Mouse (Mus musculus) retina, adult 2 months (tissue): ENCODE results near the gene Spryd3.
"Not testable (repeated sequence)": the region's sequence is repeated elsewhere in the genome, so short reads cannot be mapped to it uniquely, and the experiment has no call there.

Experiments used
- DNase-seq: peaks from one replicate; pipeline ENCODE4 v3.0.0-alpha.2; 2012; ENCODE audit warnings: low read depth, low spot score

Spryd3 gene

GRCm38 (mm10) chr15:102099771-102100160 lies 36.3 kb downstream of the Spryd3 start:
- no peak for DNase-seq

GRCm38 (mm10) chr15:102099260-102099659 lies 36.8 kb downstream of the Spryd3 start:
- DNase-seq, result no peak

- DNase-seq, result no peak
Observed at GRCm38 (mm10) chr15:102097991-102098555, 38.0 kb downstream of the Spryd3 start.

- DNase-seq, result no peak
Observed at GRCm38 (mm10) chr15:102097147-102097915, 38.7 kb downstream of the Spryd3 start.

GRCm38 (mm10) chr15:102094988-102095387 lies 41.0 kb downstream of the Spryd3 start:
- no peak for DNase-seq

- no peak for DNase-seq
Observed at GRCm38 (mm10) chr15:102094157-102094556, 41.9 kb downstream of the Spryd3 start.

GRCm38 (mm10) chr15:102092222-102092621 lies 43.8 kb downstream of the Spryd3 start:
- DNase-seq, result no peak

GRCm38 (mm10) chr15:102091688-102092087 lies 44.3 kb downstream of the Spryd3 start:
- no peak for DNase-seq

GRCm38 (mm10) chr15:102091063-102091679 lies 44.9 kb downstream of the Spryd3 start:
- no peak for DNase-seq

- DNase-seq, result no peak
Observed at GRCm38 (mm10) chr15:102089914-102090585, 46.0 kb downstream of the Spryd3 start.

- DNase-seq, result no peak
Observed at GRCm38 (mm10) chr15:102083028-102083427, 53.0 kb downstream of the Spryd3 start.

GRCm38 (mm10) chr15:102082148-102082547 lies 53.9 kb downstream of the Spryd3 start:
- DNase-seq, result no peak

GRCm38 (mm10) chr15:102080429-102080828 lies 55.6 kb downstream of the Spryd3 start:
- no peak for DNase-seq

GRCm38 (mm10) chr15:102079924-102080323 lies 56.1 kb downstream of the Spryd3 start:
- not testable (repeated sequence) for DNase-seq

GRCm38 (mm10) chr15:102079221-102079620 lies 56.8 kb downstream of the Spryd3 start:
- no peak for DNase-seq

GRCm38 (mm10) chr15:102077111-102077677 lies 58.8 kb downstream of the Spryd3 start:
- DNase-seq, result no peak

- no peak for DNase-seq
Observed at GRCm38 (mm10) chr15:102074876-102075585, 61.0 kb downstream of the Spryd3 start.

- DNase-seq, result no peak
Observed at GRCm38 (mm10) chr15:102074070-102074731, 61.8 kb downstream of the Spryd3 start.

GRCm38 (mm10) chr15:102073559-102074069 lies 62.4 kb downstream of the Spryd3 start, which contains the start of gene Eif4b:
Gene Eif4b (plus strand): TSS chr15:102073773.
- DNase-seq, result peak; percentile 98

- no peak for DNase-seq
Observed at GRCm38 (mm10) chr15:102072963-102073558, 63.0 kb downstream of the Spryd3 start.
